Mouse (Mus musculus) lung, adult 2 months (tissue): ENCODE measurements around the gene Fdxacb1. TPM values are rescaled to one million over a fixed set of nuclear protein-coding genes. Genes with fewer than 3 reads are reported as not detected.

Experiments
- DNase-seq: peaks from one replicate; pipeline ENCODE4 v3.0.0; 2022
- H3K4me1 ChIP-seq: fragments of 200-500 bp; 2 replicates; pipeline ENCODE4 v1.6.1; 2011; ENCODE audit warnings: low read length; ENCODE audit not compliant: control insufficient read depth, insufficient read depth
- H3K4me3 ChIP-seq: fragments of 200-500 bp; replicated peaks from 2 replicates; pipeline ENCODE3; 2011; ENCODE audit warnings: low read depth, mild to moderate bottlenecking, control low read depth, low read length; ENCODE audit errors: extremely low read depth
- CTCF ChIP-seq: fragments of 200-500 bp; IDR thresholded peaks from 2 replicates; pipeline ENCODE4 v1.5.1; 2011; ENCODE audit warnings: mild to moderate bottlenecking, low read length, control low read depth; ENCODE audit not compliant: insufficient read depth
- POLR2A ChIP-seq: fragments of 200-500 bp; IDR thresholded peaks from 2 replicates; pipeline ENCODE4 v1.6.1; 2011; ENCODE audit warnings: low read depth, mild to moderate bottlenecking, control low read depth, low read length, borderline replicate concordance; ENCODE audit errors: extremely low read depth
- WGBS: fragments of 180-500 bp; shearing (Covaris S2); methylation state at CpG from one replicate; pipeline ENCODE4 v1.1.7; 2018; 5-methylcytosine and 5-hydroxymethylcytosine counted together
- polyA plus RNA-seq: library from polyadenylated mRNA; depleted of rRNA; stranded (reverse); fragments of >200 nt; gene quantifications from 2 replicates; pipeline ENCODE4 v1.2.3, GENCODE M21; 2012

The Fdxacb1 gene
- polyA plus RNA-seq, 1 experiment = 5.0 TPM

- TF ChIP-seq CTCF (peak; percentile 53), POLR2A (no peak)
- no peak for DNase-seq
- Histone ChIP-seq H3K4me3 (no peak overlapping the region), H3K4me1 (peaks cover 3% of the 10 kb centered on the region; the same call in 1 of the 2 replicates)
- 63% methylated on average over 1 of the region's 1 CpGs for WGBS
Measured at GRCm38 (mm10) chr9:50763331-50763730, 4.7 kb upstream of the Fdxacb1 start.

- 2% methylated on average over 17 of the region's 17 CpGs for WGBS
- H3K4me1 ChIP-seq = peaks cover 3% of the 10 kb centered on the region; the same call in 1 of the 2 replicates
- TF ChIP-seq CTCF (no peak), POLR2A (peak; percentile 81; the same call in 1 of the 2 replicates)
- no peak for DNase-seq
- H3K4me3 ChIP-seq = peak overlapping the region; percentile 99
Measured at GRCm38 (mm10) chr9:50767531-50768106, 417 bp upstream of the Fdxacb1 start.

DNA sequence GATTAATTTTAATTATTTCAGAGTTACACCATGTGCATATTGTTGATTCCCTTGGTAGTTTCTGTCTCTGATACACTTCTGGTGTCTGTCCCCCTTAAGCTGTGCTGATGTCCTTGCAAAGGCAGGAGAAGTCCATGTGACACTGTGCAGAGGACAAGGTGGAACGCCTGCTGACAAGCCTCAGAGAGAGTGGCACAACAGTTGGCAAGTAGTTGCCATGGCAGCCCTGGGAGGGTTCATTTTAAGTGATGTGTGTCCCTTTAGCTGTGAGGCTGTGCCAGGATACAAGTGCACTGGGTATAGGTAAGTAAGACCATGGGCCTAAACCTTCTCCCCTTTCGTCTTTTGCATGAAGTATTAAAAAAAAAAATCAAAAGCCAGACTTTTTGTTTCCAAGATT, 2.0 kb downstream of the Fdxacb1 start:
- 80% methylated on average over 2 of the region's 2 CpGs for whole genome bisulfite sequencing
- no peak for DNase-seq
- TF ChIP-seq POLR2A = no peak
- TF ChIP-seq CTCF = no peak
- peaks cover 9% of the 10 kb centered on the region for H3K4me1 ChIP-seq
- H3K4me3 ChIP-seq = no peak overlapping the region

GRCm38 (mm10) chr9:50774026-50774462, 6.0 kb downstream of the Fdxacb1 start:
- TF ChIP-seq POLR2A (no peak), CTCF (no peak)
- no peak for DNase-seq
- Histone ChIP-seq H3K4me1 (peaks cover 13% of the 10 kb centered on the region), H3K4me3 (peak overlapping the region; percentile 20)
- whole genome bisulfite sequencing = 51% methylated on average over 4 of the region's 4 CpGs

- H3K4me1 ChIP-seq = peaks cover 13% of the 10 kb centered on the region
- DNase-seq = peak; percentile 92
- peak within 1 kb of the TSS; percentile 89 for H3K4me3 ChIP-seq
- WGBS = under 1% methylated on average over 51 of the region's 51 CpGs
- TF ChIP-seq POLR2A (peak; percentile 57; the same call in 1 of the 2 replicates), CTCF (no peak)
Measured at GRCm38 (mm10) chr9:50774991-50775612, 7.1 kb downstream of the Fdxacb1 start, which contains the start of the genes Alg9 and 1110032A03Rik. Gene Alg9, plus strand, starts transcription at chr9:50775019. Gene 1110032A03Rik, minus strand, starts transcription at chr9:50775520.

DNA sequence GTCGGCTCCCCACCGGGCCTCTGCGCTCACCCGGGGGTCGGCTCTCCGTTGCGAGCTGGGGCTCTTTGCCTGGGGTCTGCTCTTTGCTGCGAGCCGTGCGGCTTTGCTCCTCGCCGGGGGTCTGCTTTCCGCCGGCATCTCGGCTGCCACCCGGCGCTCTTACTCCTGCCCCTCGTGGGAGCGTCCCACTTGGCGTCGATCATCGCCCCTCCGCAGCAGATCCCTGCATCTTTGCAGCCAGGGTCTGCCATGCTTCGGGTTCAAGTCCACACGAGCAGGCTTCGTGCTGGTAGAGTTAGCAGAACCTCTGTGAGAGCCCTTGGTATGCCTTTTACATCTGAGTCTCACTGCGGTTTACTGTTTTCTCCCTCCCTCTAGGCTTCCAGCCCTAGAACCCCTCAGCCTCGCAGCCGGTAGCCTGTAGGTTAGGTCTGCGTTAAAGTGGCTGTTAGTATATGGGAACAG, 7.7 kb downstream of the Fdxacb1 start:
- H3K4me3 ChIP-seq = peak overlapping the region; percentile 89
- peaks cover 13% of the 10 kb centered on the region for H3K4me1 ChIP-seq
- under 1% methylated on average over 30 of the region's 30 CpGs for WGBS
- peak; percentile 23 for DNase-seq
- no peak for TF ChIP-seq CTCF
- no peak for TF ChIP-seq POLR2A

- H3K4me3 ChIP-seq = peak overlapping the region; percentile 89
- DNase-seq = no peak
- 49% methylated on average over 11 of the region's 11 CpGs for WGBS
- H3K4me1 ChIP-seq = peaks cover 13% of the 10 kb centered on the region
- TF ChIP-seq CTCF = no peak
- TF ChIP-seq POLR2A = no peak
Measured at GRCm38 (mm10) chr9:50776162-50776760, 8.2 kb downstream of the Fdxacb1 start.

GRCm38 (mm10) chr9:50782155-50782554, 14.1 kb downstream of the Fdxacb1 start:
- Histone ChIP-seq H3K4me1 (no peaks in the 10 kb centered on the region), H3K4me3 (no peak overlapping the region)
- DNase-seq = no peak
- WGBS = 77% methylated on average over 2 of the region's 2 CpGs
- no peak for TF ChIP-seq POLR2A
- TF ChIP-seq CTCF = peak; percentile 33; the same call in 1 of the 2 replicates

GRCm38 (mm10) chr9:50795266-50795665, 27.2 kb downstream of the Fdxacb1 start:
- no peak overlapping the region for H3K4me3 ChIP-seq
- 89% methylated on average over 3 of the region's 3 CpGs for WGBS
- TF ChIP-seq CTCF (no peak), POLR2A (no peak)

More at GRCm38 (mm10) chr9:50795266-50795665, 27.2 kb downstream of the Fdxacb1 start:
- no peak for DNase-seq
- no peaks in the 10 kb centered on the region for H3K4me1 ChIP-seq
